Mouse (Mus musculus): ENCODE measurements around the gene Tmprss12. TPM values are rescaled to one million over a fixed set of nuclear protein-coding genes. Genes with fewer than 3 reads are reported as not detected.

Tmprss12 gene
- polyA plus RNA-seq (2015; fragmentation: Nextera tagmentation; extraction: Ambion mirVana) = not detected in 2 replicates

DNA sequence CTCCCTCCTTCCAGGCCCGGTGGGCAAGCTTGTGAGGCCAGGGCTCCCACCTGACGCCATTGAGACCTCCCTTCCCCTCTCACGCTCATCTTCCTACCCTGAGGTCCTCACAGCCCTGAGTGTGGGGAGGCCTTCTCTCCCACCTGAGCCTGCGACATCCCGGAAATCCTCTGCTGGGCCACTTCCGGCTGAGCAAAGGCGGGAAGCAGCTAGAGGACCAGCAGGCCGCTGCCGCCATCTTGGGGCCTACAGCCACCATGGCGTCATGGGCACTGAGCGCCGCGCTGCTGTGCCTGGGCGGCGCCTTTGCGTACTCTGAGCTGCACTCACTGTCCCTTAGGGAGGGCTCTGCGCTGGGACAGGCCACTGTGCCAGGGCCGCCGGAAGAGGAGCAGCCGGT, at the start of gene Tmprss12:
TSS of gene Tmprss12 (plus strand) at position 212 of the 400 bp plus-strand sequence.
- TF ChIP-seq CTCF (IDR thresholded peaks at IDR 0.05) = no peak
- no peak for TF ChIP-seq EP300 (IDR thresholded peaks at IDR 0.05)
- H3K9me3 ChIP-seq (ENCODE audit: low read length) = no peaks in the 10 kb centered on the region

DNA sequence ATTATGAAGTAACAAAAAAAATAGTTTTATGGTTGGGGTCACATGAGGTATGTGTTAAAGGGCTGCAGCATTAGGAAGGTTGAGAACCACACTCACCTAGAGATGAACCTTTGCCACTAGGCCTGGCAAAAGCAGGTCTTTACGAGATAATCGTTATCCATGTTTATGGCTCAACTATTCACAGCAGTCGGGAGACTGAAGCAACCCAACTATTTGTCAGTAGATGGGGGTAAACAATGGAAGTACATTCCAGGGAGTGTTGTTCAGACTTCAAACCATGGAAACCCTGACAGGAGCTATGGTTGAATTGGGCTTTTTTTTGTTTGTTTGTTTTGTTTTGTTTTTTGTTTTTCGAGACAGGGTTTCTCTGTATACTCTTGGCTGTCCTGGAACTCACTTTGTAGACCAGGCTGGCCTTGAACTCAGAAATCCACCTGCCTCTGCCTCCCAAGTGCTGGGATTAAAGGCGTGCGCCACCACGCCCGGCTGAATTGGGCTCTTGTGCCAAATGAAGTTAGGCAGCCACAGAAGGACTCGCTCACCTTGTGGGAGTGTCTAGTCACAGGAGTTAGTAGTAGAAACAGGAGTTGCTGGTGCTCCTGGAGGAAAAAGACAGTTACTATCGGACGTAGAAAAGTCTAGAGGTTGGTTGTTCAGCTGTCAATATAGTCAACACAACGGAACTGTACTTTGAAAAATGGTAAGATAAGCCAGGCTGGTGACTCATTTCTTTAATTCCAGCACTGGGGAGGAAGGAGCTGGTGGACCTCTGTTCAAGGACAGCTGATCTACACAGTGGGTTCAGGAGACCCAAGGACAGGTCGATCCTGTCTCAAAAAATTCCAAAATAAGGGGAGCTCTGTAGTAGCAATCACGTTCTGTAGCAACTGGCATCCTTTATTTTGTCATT, 48.8 kb upstream of the Tmprss12 start:
- Histone ChIP-seq H3K36me3 (ENCODE audit: insufficient read depth, low read length) (peaks cover 9% of the 10 kb centered on the region; the same call in 1 of the 2 replicates), H3K4me2 (replicated peaks; ENCODE audit: low read depth, low read length) (no peak overlapping the region), H3K27me3 (replicated peaks; ENCODE audit: insufficient read depth, low read length) (no peaks in the 10 kb centered on the region), H3K9me3 (ENCODE audit: low read length) (no peaks in the 10 kb centered on the region), H3K4me3 (ENCODE audit: low read depth, low read length) (no peak overlapping the region), H3K9ac (replicated peaks; ENCODE audit: low read depth) (no peak overlapping the region), H3K27ac (ENCODE audit: low read length) (no peak overlapping the region), H3K4me1 (ENCODE audit: insufficient read depth, low read depth, low read length) (peaks cover 6% of the 10 kb centered on the region; the same call in 1 of the 2 replicates)
- ATAC-seq = no peak
- DNase-seq (ENCODE audit: low spot score) = no peak
- 82% methylated on average over 14 of the region's 14 CpGs for WGBS
- TF ChIP-seq EP300 (IDR thresholded peaks at IDR 0.05) (no peak), CTCF (IDR thresholded peaks at IDR 0.05) (no peak)

More for the DNA sequence above, at the start of gene Tmprss12:
- no peak within 1 kb of the TSS for H3K27ac ChIP-seq (ENCODE audit: low read length)
- H3K27me3 ChIP-seq (replicated peaks; ENCODE audit: insufficient read depth, low read length) = no peaks in the 10 kb centered on the region
- no peaks in the 10 kb centered on the region for H3K4me1 ChIP-seq (ENCODE audit: insufficient read depth, low read depth, low read length)
- ATAC-seq (no peak), DNase-seq (ENCODE audit: low spot score) (no peak)
- no peak within 1 kb of the TSS for H3K4me2 ChIP-seq (replicated peaks; ENCODE audit: low read depth, low read length)
- no peaks in the 10 kb centered on the region for H3K36me3 ChIP-seq (ENCODE audit: insufficient read depth, low read length)
- H3K4me3 ChIP-seq (ENCODE audit: low read depth, low read length) = no peak within 1 kb of the TSS
- H3K9ac ChIP-seq (replicated peaks; ENCODE audit: low read depth) = no peak within 1 kb of the TSS
- WGBS = 97% methylated on average over 17 of the region's 20 CpGs

DNA sequence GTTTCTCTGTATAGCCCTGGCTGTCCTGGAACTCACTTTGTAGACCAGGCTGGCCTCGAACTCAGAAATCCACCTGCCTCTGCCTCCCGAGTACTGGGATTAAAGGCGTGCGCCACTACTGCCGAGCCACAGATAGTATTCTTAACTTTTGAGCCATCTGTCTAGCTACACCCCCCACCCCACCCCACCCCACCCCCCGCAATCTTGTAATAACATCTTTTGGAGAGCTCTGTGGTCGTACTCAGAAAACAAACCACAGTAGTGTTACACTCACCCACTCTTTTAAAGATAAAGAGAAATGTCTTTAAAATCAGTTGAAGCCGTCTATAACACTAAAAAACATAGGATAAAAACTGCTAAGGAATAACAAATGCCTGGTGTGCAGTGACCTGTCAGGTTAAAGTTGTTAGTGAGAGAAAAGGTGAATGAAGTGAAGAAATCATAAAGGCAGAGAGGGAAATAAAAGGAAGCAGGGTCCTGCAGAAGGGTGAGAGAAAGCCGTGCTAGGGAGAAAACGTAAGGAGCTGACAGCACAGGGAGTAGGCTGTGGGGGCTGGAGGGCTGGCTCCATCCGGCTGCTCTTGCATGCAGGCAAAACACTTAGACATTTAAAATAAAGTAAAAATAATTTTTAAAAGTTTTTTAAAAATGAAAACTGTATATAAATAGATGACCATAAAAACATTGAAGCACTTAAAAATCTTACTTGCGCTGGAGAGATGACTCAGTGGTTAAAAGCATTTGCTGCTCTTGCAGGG, 45.2 kb upstream of the Tmprss12 start:
- Histone ChIP-seq H3K27me3 (replicated peaks; ENCODE audit: insufficient read depth, low read length) (no peaks in the 10 kb centered on the region), H3K9ac (replicated peaks; ENCODE audit: low read depth) (no peak overlapping the region), H3K4me2 (replicated peaks; ENCODE audit: low read depth, low read length) (no peak overlapping the region), H3K4me1 (ENCODE audit: insufficient read depth, low read depth, low read length) (no peaks in the 10 kb centered on the region), H3K4me3 (ENCODE audit: low read depth, low read length) (no peak overlapping the region), H3K27ac (ENCODE audit: low read length) (no peak overlapping the region), H3K36me3 (ENCODE audit: insufficient read depth, low read length) (peaks cover 9% of the 10 kb centered on the region; the same call in 1 of the 2 replicates), H3K9me3 (ENCODE audit: low read length) (no peaks in the 10 kb centered on the region)
- DNase-seq (ENCODE audit: low spot score) (no peak), ATAC-seq (no peak)
- TF ChIP-seq CTCF (IDR thresholded peaks at IDR 0.05) = no peak
- TF ChIP-seq EP300 (IDR thresholded peaks at IDR 0.05) = no peak
- 81% methylated on average over 12 of the region's 12 CpGs for WGBS

DNA sequence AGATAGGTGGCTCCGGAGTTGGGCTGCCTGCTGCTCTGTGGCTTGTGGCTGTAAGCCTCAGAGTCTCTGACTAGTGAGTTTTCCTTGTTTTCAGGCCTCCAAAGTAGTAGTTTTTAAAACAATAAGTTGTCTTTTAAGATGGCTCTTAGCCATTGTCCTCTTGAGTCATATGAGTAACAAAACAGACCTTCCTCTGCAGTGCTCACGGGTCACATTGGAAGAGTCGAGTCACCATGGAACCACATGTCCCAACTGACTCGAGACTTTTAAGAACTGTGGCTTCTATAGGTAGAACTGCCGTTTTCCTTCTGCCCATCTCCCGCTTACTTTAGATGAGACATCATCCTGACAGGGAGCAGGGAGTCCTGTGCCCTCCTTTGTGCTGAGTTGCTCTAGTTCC, 43.7 kb upstream of the Tmprss12 start:
- no peak for ATAC-seq
- Histone ChIP-seq H3K4me3 (ENCODE audit: low read depth, low read length) (no peak overlapping the region), H3K36me3 (ENCODE audit: insufficient read depth, low read length) (peaks cover 9% of the 10 kb centered on the region; the same call in 1 of the 2 replicates), H3K27me3 (replicated peaks; ENCODE audit: insufficient read depth, low read length) (no peaks in the 10 kb centered on the region), H3K4me2 (replicated peaks; ENCODE audit: low read depth, low read length) (no peak overlapping the region), H3K27ac (ENCODE audit: low read length) (no peak overlapping the region), H3K9me3 (ENCODE audit: low read length) (no peaks in the 10 kb centered on the region), H3K9ac (replicated peaks; ENCODE audit: low read depth) (no peak overlapping the region), H3K4me1 (ENCODE audit: insufficient read depth, low read depth, low read length) (no peaks in the 10 kb centered on the region)
- DNase-seq (ENCODE audit: low spot score) = no peak
- WGBS = 80% methylated on average over 6 of the region's 6 CpGs
- TF ChIP-seq CTCF (IDR thresholded peaks at IDR 0.05) = no peak
- TF ChIP-seq EP300 (IDR thresholded peaks at IDR 0.05) = no peak

DNA sequence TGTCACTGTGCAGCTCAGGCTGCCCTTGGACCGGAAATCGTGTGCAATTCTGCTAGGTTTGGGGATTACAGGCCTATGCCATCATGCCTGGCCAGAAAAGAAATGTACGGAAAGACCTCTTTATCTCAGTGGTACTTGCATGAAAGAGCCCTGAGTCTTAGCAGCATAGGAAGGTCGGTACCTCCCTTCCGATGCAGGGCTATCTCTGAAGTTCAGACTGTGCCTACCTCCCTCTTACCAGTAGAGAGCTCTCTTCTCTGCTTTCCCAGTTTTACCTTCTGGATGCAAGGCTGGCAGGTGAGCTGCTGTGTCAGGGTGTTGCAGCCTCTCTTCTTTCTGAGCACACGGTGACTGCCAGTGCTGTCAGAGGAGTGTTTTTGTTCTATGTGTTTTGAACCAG, 38.9 kb upstream of the Tmprss12 start:
- no peak for ATAC-seq
- H3K36me3 ChIP-seq (ENCODE audit: insufficient read depth, low read length) = peaks cover 6% of the 10 kb centered on the region; the same call in 1 of the 2 replicates

DNA sequence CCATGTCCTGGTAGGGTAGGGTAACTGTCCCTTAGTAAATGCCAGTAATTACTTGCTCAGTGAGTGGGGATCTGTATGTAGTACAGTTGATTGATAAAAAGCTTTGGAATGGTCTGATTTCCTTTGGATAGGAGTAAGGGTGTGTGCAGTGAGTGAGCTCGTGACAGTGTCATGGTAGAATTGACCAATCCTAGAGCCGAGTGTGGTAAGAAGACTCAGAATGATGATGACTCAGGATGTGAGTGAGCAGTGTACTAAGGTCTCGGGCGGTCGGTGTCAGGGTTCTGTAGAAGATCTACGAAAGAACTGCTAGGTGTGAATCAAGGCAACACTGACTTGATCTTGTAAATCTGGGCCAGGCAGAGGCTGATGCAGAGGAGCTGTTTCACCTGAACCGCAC, 34.7 kb upstream of the Tmprss12 start:
- Histone ChIP-seq H3K36me3 (ENCODE audit: insufficient read depth, low read length) (peaks cover 14% of the 10 kb centered on the region; the same call in 1 of the 2 replicates), H3K4me3 (ENCODE audit: low read depth, low read length) (no peak overlapping the region), H3K4me2 (replicated peaks; ENCODE audit: low read depth, low read length) (no peak overlapping the region), H3K4me1 (ENCODE audit: insufficient read depth, low read depth, low read length) (no peaks in the 10 kb centered on the region), H3K9ac (replicated peaks; ENCODE audit: low read depth) (no peak overlapping the region), H3K27me3 (replicated peaks; ENCODE audit: insufficient read depth, low read length) (no peaks in the 10 kb centered on the region), H3K27ac (ENCODE audit: low read length) (no peak overlapping the region), H3K9me3 (ENCODE audit: low read length) (no peaks in the 10 kb centered on the region)
- 93% methylated on average over 7 of the region's 7 CpGs for WGBS
- TF ChIP-seq CTCF (IDR thresholded peaks at IDR 0.05) (no peak), EP300 (IDR thresholded peaks at IDR 0.05) (no peak)
- DNase-seq (ENCODE audit: low spot score) = no peak
- ATAC-seq = no peak

More for the DNA sequence above, 38.9 kb upstream of the Tmprss12 start:
- Histone ChIP-seq H3K27me3 (replicated peaks; ENCODE audit: insufficient read depth, low read length) (no peaks in the 10 kb centered on the region), H3K4me1 (ENCODE audit: insufficient read depth, low read depth, low read length) (no peaks in the 10 kb centered on the region), H3K4me2 (replicated peaks; ENCODE audit: low read depth, low read length) (no peak overlapping the region), H3K9ac (replicated peaks; ENCODE audit: low read depth) (no peak overlapping the region), H3K4me3 (ENCODE audit: low read depth, low read length) (no peak overlapping the region), H3K27ac (ENCODE audit: low read length) (no peak overlapping the region), H3K9me3 (ENCODE audit: low read length) (no peaks in the 10 kb centered on the region)
- WGBS = 89% methylated on average over 6 of the region's 6 CpGs
- TF ChIP-seq EP300 (IDR thresholded peaks at IDR 0.05) (no peak), CTCF (IDR thresholded peaks at IDR 0.05) (no peak)
- no peak for DNase-seq (ENCODE audit: low spot score)

All from lung, postnatal 0 days (tissue).